Mouse (Mus musculus) heart, postnatal 25 days (tissue): ENCODE results near the gene Brca2. TPM values are rescaled to one million over a fixed set of nuclear protein-coding genes. Genes with fewer than 3 reads are reported as not detected.
"Not testable (repeated sequence)": the region's sequence is repeated elsewhere in the genome, so short reads cannot be mapped to it uniquely, and the experiment has no call there.

Experiments used
- DNase-seq: peaks from one replicate; pipeline ENCODE4 v3.0.0; 2022; ENCODE audit warnings: low spot score
- intact Hi-C: fragments of 180-260 bp; cut with DNase I; formaldehyde crosslinking; loops from one replicate; pipeline ENCODE4 v1.15.1; 2025
- total RNA-seq, 2 experiments: library from RNA; stranded (reverse); gene quantifications; 2 replicates each; pipeline ENCODE4 v1.2.3; 2021

Gene Brca2
- 1 to 10 TPM; 2.5 to 2.8 TPM for total RNA-seq

DNA sequence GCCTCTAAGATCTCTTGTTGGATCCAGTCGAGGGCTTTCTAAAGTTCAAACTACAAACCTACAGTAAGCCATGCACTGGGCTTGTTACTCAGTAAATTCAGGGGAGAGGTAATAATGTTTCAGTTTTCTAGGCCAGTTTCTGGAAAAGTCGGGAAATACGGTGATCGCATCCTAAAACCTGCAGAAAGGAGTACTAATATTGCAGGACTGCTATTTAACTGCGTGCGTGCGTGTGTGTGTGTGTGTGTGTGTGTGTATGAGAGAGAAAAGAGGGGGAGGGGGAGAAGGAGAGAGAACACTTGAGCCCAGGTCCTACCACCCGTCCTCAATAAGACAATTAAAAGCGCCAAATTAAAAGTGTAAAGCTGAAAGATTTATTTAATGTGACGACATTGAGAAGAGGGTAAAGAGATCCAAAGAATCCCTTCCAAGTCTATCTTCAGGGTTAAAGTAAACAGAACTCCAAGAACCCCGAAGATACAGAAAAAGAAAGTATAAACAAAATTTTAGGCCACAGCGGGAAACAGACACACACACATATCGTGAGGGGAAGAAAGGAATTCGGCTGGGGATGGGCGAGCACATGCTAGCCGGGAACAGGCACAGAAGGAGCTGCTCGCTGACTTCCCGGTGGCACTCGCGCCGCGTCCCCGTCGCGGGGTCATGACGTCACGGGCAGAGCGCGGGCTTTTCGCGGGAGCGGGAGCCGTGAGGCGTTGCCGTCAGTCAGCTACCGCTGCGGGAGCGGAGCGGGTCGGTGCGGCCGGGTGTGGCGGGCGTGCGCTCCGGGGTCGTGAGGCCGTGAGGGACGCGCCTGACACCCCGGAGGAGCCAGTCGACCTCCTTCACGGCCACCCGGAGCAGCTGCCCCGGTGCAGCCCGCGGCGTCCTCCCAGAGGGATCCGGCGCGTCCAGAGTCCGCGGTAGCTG, at the start of gene Brca2:
Gene Brca2 (plus strand): TSS at position 694 of the 930 bp plus-strand sequence.
- intact Hi-C loops = loop anchor here (2.0 to 5.0 kb wide), 2 partner anchors 149 to 845 kb away; no protein-coding TSS in a partner anchor

GRCm38 (mm10) chr5:150477364-150477763, 45.1 kb upstream of the Brca2 start:
- DNase-seq = no peak
- intact Hi-C loops = no loop called here

More for the DNA sequence above, at the start of gene Brca2:
- DNase-seq = peak; percentile 76

DNA sequence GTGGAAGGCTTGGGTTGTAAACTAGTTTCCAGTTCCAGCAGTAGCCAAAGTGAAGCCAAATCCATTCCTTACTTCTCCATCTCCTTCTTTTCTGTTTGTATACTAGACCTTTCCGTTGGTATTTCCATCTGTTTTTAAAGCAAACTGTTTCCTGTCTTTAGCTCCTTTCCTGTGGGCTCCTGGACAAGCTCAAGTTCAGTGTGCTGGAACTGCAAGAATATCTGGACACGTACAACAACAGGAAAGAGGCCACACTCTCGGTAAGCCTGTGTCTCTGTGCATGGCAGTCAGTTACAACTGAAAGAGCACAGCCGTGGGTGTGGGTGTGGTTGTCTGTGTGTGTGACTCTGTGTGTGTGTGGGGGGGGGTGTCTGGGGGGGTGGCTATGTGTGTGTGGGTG, 43.8 kb upstream of the Brca2 start:
- intact Hi-C loops = no loop called here
- DNase-seq = no peak

- intact Hi-C loops = loop anchor here (2.0 kb wide), 1 partner anchor 44 kb away; no protein-coding TSS in a partner anchor
- DNase-seq = no peak
These were observed 37.2 kb upstream of the Brca2 start for GRCm38 (mm10) chr5:150485198-150485597.

- intact Hi-C loops = no loop called here
These were observed 32.1 kb upstream of the Brca2 start for GRCm38 (mm10) chr5:150490285-150490684.

GRCm38 (mm10) chr5:150490821-150491220, 31.6 kb upstream of the Brca2 start:
- intact Hi-C loops = no loop called here
- DNase-seq = no peak

More at GRCm38 (mm10) chr5:150490285-150490684, 32.1 kb upstream of the Brca2 start:
- no peak for DNase-seq

DNA sequence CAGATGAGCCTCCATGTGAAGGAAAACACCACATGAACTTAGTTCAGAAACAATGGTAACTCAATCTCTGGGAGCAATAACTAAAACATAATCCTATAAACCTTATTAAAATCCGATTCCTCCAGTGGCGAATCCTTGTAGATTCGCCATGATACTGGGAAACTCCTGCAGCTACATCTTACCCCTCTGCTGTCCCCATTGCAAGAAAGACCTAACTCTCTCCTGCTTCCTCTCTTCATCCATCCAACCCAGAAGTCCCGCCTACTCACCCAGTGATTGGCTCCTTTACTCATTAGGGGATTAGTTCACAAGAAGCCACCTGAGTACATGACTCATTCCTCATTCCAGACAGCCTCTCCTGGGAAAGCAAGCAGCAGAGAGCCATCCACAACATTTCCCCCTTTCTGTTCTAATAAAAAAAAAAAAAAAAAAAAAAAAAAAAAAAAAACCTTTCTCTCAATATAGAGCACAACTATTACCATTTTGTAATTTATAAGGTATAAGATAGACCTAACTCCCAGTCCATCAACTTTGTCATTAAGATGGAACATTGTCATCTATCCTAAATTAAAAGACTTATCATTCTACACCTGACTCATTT, 30.8 kb upstream of the Brca2 start:
- intact Hi-C loops, DNase-seq: not testable (repeated sequence)

DNA sequence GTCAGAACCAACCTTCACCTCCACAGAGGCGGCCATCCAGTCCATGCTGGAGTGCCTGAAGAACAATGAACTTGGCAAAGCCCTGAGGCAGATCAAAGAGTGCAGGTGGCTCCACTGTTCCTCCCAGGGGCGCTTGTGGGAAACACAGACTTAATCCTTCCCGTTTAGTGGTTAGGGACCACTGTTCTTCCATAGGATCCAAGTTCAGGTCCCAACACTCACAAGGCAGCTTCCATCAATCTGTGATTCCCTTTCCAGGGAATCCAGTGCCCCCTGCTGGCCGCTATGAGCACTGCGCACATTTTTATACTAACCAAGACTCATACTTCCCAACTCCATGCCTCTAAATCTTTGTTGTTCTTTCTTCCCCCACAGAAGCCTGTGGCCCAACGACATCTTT, 26.6 kb upstream of the Brca2 start:
- intact Hi-C loops = loop anchor here (2.0 kb wide), 1 partner anchor 55 kb away; no protein-coding TSS in a partner anchor

DNA sequence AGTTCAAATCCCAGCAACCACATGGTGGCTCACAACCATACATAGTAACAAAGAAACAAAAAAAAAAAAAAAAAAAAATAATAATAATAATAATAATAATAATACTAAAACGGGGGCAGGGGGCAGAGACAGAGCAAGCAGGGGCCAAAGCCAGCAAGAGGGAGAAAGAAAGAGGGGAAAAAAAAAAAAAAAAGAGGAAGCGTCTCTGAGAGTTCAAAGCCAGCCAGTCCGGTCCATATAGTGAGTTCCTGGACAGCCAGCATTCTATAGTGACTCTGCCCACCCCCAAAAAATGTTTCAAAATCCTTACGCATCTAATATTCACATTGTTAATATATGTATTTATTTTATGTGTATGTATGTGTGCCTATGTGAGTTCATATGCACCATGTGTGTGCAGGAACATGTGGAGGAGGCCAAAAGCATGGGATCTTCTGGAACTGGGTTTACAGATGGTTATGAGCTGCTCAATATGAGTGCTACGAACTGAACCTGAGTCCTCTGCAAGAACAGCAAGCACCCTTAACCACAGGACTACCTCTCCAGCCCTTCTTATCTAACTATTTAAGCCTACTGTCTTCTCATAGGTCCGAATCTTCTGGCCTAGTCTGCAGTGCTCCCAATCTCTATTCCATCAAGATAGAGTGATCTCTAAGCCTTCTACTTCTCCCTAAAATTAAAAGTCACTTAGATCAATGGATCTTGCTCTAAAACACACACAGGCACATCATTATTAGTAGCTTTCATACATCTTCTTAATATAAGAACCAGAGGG, 11.8 kb upstream of the Brca2 start:
- intact Hi-C loops = no loop called here
- no peak for DNase-seq

More for the DNA sequence above, 26.6 kb upstream of the Brca2 start:
- no peak for DNase-seq

GRCm38 (mm10) chr5:150513264-150513663, 9.2 kb upstream of the Brca2 start:
- intact Hi-C loops = no loop called here
- DNase-seq = no peak

DNA sequence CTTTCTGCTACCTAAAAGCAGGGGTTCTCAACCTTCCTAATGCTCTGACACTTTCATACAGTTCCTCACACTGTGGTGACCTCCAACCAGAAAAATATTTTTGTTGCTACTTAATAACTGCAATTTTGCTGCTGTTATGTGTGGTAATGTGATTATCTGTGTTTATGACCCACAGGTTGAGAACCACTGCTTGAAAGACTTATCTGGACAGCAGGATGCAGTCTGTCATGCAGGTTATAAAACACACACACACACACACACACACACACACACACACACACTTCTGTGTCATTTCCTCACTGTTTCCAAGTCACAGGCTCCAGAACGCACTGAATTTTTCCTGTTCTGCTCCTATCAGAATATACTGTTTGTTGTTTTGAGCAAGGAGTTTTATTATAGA, 8.4 kb upstream of the Brca2 start:
- intact Hi-C loops = no loop called here
- no peak for DNase-seq

GRCm38 (mm10) chr5:150518064-150518463, 4.4 kb upstream of the Brca2 start, which contains the start of gene Zar1l:
Gene Zar1l, minus strand, starts transcription at chr5:150518164.
- DNase-seq = no peak
- intact Hi-C loops = no loop called here

DNA sequence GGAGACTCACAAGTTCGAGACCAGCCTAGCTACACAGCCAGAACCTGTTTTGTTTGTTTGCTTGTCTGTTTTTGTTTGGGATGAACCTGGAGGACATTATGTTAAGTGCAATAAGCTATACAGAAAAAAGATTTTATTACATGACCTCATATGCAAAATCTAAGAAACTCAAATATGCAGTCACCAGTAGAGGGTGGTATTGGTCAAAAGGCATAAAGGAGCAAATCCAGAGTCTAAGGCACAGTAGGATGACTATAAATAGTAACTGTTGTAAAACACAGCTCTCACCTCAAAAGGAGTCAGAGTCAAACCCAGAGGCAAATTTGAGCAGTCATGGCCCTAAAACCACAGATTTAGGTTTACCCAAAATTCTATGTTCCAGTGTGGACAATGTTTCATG, 2.9 kb upstream of the Brca2 start:
- no peak for DNase-seq
- intact Hi-C loops = no loop called here

GRCm38 (mm10) chr5:150522867-150523234, 421 bp downstream of the Brca2 start:
- intact Hi-C loops = loop anchor here (2.0 to 5.0 kb wide), 2 partner anchors 148 to 844 kb away; no protein-coding TSS in a partner anchor
- no peak for DNase-seq

GRCm38 (mm10) chr5:150525239-150525638, 2.8 kb downstream of the Brca2 start:
- intact Hi-C loops = no loop called here
- no peak for DNase-seq

DNA sequence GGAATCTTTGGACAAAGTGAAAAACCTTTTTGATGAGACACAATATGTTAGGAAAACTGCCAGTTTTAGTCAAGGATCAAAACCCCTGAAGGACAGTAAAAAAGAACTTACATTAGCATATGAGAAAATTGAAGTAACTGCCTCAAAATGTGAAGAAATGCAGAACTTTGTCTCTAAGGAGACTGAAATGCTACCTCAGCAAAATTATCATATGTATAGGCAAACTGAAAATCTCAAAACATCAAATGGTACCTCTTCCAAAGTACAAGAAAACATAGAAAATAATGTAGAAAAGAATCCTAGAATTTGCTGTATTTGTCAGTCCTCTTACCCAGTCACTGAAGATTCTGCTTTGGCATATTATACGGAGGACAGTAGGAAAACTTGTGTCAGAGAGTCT, 18.9 kb downstream of the Brca2 start:
- DNase-seq = no peak
- intact Hi-C loops = no loop called here

GRCm38 (mm10) chr5:150543184-150543583, 20.8 kb downstream of the Brca2 start:
- intact Hi-C loops = no loop called here
- DNase-seq = no peak

GRCm38 (mm10) chr5:150551637-150552036, 29.2 kb downstream of the Brca2 start:
- intact Hi-C loops = no loop called here
- no peak for DNase-seq

- intact Hi-C loops = no loop called here
- DNase-seq = no peak
These were observed 37.2 kb downstream of the Brca2 start for GRCm38 (mm10) chr5:150559519-150560103.

GRCm38 (mm10) chr5:150560851-150561250, 38.4 kb downstream of the Brca2 start:
- intact Hi-C loops = no loop called here
- DNase-seq = no peak
